11 mouse cellular contexts compared by ENCODE assay signal in the genomic region with DNA sequence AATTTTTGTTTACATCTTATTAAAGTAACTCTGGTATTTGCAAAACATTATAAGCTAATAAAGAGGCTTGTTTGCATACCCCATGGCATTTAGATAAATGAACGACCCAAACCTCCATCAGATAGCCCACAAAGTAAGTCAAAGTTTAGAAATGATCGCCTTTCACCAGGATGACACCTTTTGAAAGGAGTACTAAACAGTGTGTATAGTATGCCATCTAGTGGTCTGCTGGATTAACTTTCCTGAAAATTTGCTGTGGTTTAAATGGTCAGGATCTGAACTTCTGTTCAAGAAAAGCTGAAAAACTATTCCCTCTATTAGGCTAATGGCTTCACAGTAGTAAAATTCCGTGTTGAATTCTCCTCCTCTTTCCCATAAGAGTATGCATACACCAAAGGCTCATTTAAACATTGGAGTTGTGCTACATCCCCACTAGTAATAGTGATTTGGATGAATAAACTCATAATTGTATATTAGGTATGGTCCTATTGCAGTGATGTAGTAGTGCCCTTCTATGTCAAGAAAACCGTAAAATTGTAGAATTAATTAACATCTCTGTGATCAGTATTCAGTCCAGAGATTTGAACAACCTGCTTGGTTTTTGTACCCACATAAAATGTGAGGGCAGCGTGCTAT. TPM values are rescaled to one million over a fixed set of nuclear protein-coding genes. Genes with fewer than 3 reads are reported as not detected.
DNase-seq lines count a peak whose midpoint lies in the region; ATAC-seq and TF ChIP-seq lines count a peak whose summit lies in the region.
"Had no signal": no experiment of that assay in that cellular context is flagged by ENCODE, and none has a peak within 500 bp of the region (broad histone marks: within the 10 kb centered on the region; RNA-seq: fewer than 3 reads in every experiment).

No protein-coding gene starts in this region.

- no peaks in the 10 kb centered on the region for H3K4me1 ChIP-seq in intestine, embryonic 16.5 days (ENCODE audit: control insufficient read depth, insufficient read depth, low read length)
- H3K4me1 ChIP-seq in intestine, embryonic 15.5 days (replicated peaks), result no peaks in the 10 kb centered on the region
- no peaks in the 10 kb centered on the region for H3K4me1 ChIP-seq in E14TG2a.4 (replicated peaks; ENCODE audit: low read depth, low read length)

- 33% methylated on average over 5 of the region's 5 CpGs for WGBS in intestine, embryonic 16.5 days
- WGBS in intestine, embryonic 15.5 days, result 39% methylated on average over 5 of the region's 5 CpGs

- no peak overlapping the region for H3K4me3 ChIP-seq in intestine, embryonic 16.5 days (ENCODE audit: low read length)
- H3K4me3 ChIP-seq in intestine, embryonic 15.5 days (replicated peaks), result no peak overlapping the region
- no peak overlapping the region for H3K4me3 ChIP-seq in E14TG2a.4 (replicated peaks; ENCODE audit: low read length)
- H3K4me3 ChIP-seq: erythroblast, embryonic 14.5 days had no signal

- H3K4me2 ChIP-seq in intestine, embryonic 16.5 days (ENCODE audit: low read depth, low read length), result no peak overlapping the region
- no peak overlapping the region for H3K4me2 ChIP-seq in intestine, embryonic 15.5 days (replicated peaks)

- H3K9me3 ChIP-seq in intestine, embryonic 16.5 days (ENCODE audit: control insufficient read depth, low read length), result no peaks in the 10 kb centered on the region
- H3K9me3 ChIP-seq in intestine, embryonic 15.5 days, result no peaks in the 10 kb centered on the region
- H3K9me3 ChIP-seq in E14TG2a.4 (ENCODE audit: low read length), result peaks cover 16% of the 10 kb centered on the region

- H3K9ac ChIP-seq in intestine, embryonic 16.5 days (ENCODE audit: low read depth, low read length), result no peak overlapping the region
- H3K9ac ChIP-seq in intestine, embryonic 15.5 days, result no peak overlapping the region

- no peaks in the 10 kb centered on the region for H3K36me3 ChIP-seq in intestine, embryonic 16.5 days (ENCODE audit: control insufficient read depth, insufficient read depth, low read length)
- H3K36me3 ChIP-seq in intestine, embryonic 15.5 days, result no peaks in the 10 kb centered on the region
- no peaks in the 10 kb centered on the region for H3K36me3 ChIP-seq in E14TG2a.4 (ENCODE audit: insufficient read depth, low read length)

- peak; percentile 68 for DNase-seq in embryo, embryonic 11 days
- DNase-seq in mesoderm, embryonic 11.5 days (ENCODE audit: low read depth, low spot score), result peak; percentile 48
- no peak for DNase-seq in left cerebral cortex, adult 9 months (ENCODE audit: low spot score in 2 of 2)

- ATAC-seq in intestine, embryonic 16.5 days, result 0 out of 2 replicates have a peak, but pooled peaks have one; percentile 44
- ATAC-seq in intestine, embryonic 15.5 days, result no peak
- no peak for ATAC-seq in cerebellum, adult (ENCODE audit: insufficient number of reproducible peaks, low FRiP score, low TSS enrichment)
- no peak for ATAC-seq in activated CD4-positive, CD25-positive, alpha-beta regulatory T cell, adult 4 months

- peak; percentile 56 for TF ChIP-seq CTCF in E14TG2a.4 (conservative IDR thresholded peaks at IDR 0.05; ENCODE audit: low read length)

- H3K27me3 ChIP-seq in intestine, embryonic 16.5 days (replicated peaks; ENCODE audit: control insufficient read depth, insufficient read depth, low read length), result no peaks in the 10 kb centered on the region
- H3K27me3 ChIP-seq in intestine, embryonic 15.5 days (replicated peaks), result no peaks in the 10 kb centered on the region
- no peaks in the 10 kb centered on the region for H3K27me3 ChIP-seq in E14TG2a.4 (ENCODE audit: insufficient read depth, low read length)

- H3K27ac ChIP-seq in intestine, embryonic 16.5 days (ENCODE audit: low read length), result no peak overlapping the region
- H3K27ac ChIP-seq in intestine, embryonic 15.5 days, result no peak overlapping the region

RNA-seq across cellular contexts. Expression of a gene that starts 38.9 kb away (rescaled TPM):
- not detected in 2 replicates for polyA plus RNA-seq in intestine, embryonic 16.5 days (2015; fragmentation: Nextera tagmentation; extraction: Ambion mirVana)
- not detected in 2 replicates for polyA plus RNA-seq in intestine, embryonic 15.5 days (2015; fragmentation: Nextera tagmentation; extraction: Ambion mirVana)
- polyA plus RNA-seq in activated CD4-positive, CD25-positive, alpha-beta regulatory T cell, adult 4 months (2017; shearing (Covaris generic)), result not detected
- polyA plus RNA-seq: kidney, embryonic 16.5 days; stomach, embryonic 16.5 days had no signal

Comparison
In these comparisons a context has a peak if more than half of its experiments do, and no peak if none do; other contexts are left out.
1. DNase-seq: peak in embryo, embryonic 11 days (single experiment) and mesoderm, embryonic 11.5 days (single experiment); none in left cerebral cortex, adult 9 months (0 of 2).